Mouse (Mus musculus) liver, embryonic 18 days (tissue): ENCODE results near the gene Olfr360. TPM values are rescaled to one million over a fixed set of nuclear protein-coding genes. Genes with fewer than 3 reads are reported as not detected.

ENCODE experiments used
- polyA plus RNA-seq: library from polyadenylated mRNA; depleted of rRNA; stranded (reverse); fragments of >200 nt; gene quantifications from 2 replicates; pipeline ENCODE4 v1.2.3, GENCODE M21; 2012; rRNA removed

Gene Olfr360
- polyA plus RNA-seq: not detected in 2 replicates

GRCm38 (mm10) chr2:37065446-37065845, at the start of gene Olfr360:
Gene Olfr360 (plus strand): TSS chr2:37065746.

GRCm38 (mm10) chr2:37089190-37089589, 23.6 kb downstream of the Olfr360 start, which contains the start of gene Olfr361:
Gene Olfr361 (minus strand): TSS chr2:37089290.

GRCm38 (mm10) chr2:37117810-37118209, 52.3 kb downstream of the Olfr360 start, which contains the start of gene Olfr362:
Gene Olfr362 (minus strand): TSS chr2:37117910.

Other genes starting within 250 kb of the Olfr360 start
- not detected in 2 replicates for gene Olfr3, start 248.7 kb upstream of the Olfr360 start, polyA plus RNA-seq
- gene Olfr350, start 219.4 kb upstream of the Olfr360 start, polyA plus RNA-seq: not detected in 2 replicates
- not detected in 2 replicates for gene Olfr351, start 203.1 kb upstream of the Olfr360 start, polyA plus RNA-seq
- not detected in 2 replicates for gene Olfr352, start 197.3 kb upstream of the Olfr360 start, polyA plus RNA-seq
- gene Olfr353, start 172.8 kb upstream of the Olfr360 start, polyA plus RNA-seq: not detected in 2 replicates
- not detected in 2 replicates for gene Olfr354, start 160.1 kb upstream of the Olfr360 start, polyA plus RNA-seq
- not detected in 2 replicates for gene Olfr355, start 136.8 kb upstream of the Olfr360 start, polyA plus RNA-seq
- not detected in 2 replicates for gene Olfr356, start 128.6 kb upstream of the Olfr360 start, polyA plus RNA-seq
- gene Olfr357, start 71.9 kb upstream of the Olfr360 start, polyA plus RNA-seq: not detected in 2 replicates
- gene Olfr358, start 56.4 kb upstream of the Olfr360 start, polyA plus RNA-seq: not detected in 2 replicates
- not detected in 2 replicates for gene Olfr361, start 23.5 kb downstream of the Olfr360 start, polyA plus RNA-seq
- gene Olfr362, start 52.2 kb downstream of the Olfr360 start, polyA plus RNA-seq: not detected in 2 replicates
- not detected in 2 replicates for gene Olfr364-ps1, start 73.6 kb downstream of the Olfr360 start, polyA plus RNA-seq
- gene Olfr365, start 122.5 kb downstream of the Olfr360 start, polyA plus RNA-seq: not detected in 2 replicates
- not detected in 2 replicates for gene Olfr366, start 145.8 kb downstream of the Olfr360 start, polyA plus RNA-seq